Mouse (Mus musculus) stomach, embryonic 14.5 days (tissue): ENCODE measurements around the gene Glmp. TPM values are rescaled to one million over a fixed set of nuclear protein-coding genes. Genes with fewer than 3 reads are reported as not detected.

Experiments
- ATAC-seq: fragments of 200-750 bp; cut with Nextera tagmentation; 2 replicates; pipeline ENCODE4 v1.8.0; 2017; ENCODE audit warnings: low read depth, moderate TSS enrichment; ENCODE audit not compliant: insufficient number of reproducible peaks, insufficient read depth, low FRiP score
- H3K27ac ChIP-seq: fragments of 300-500 bp; sonication (generic); 2 replicates; pipeline ENCODE4 v1.5.1; 2014; ENCODE audit warnings: mild to moderate bottlenecking, low read length, moderate library complexity, mixed read lengths
- H3K27me3 ChIP-seq: fragments of 300-500 bp; sonication (generic); 2 replicates; pipeline ENCODE4 v1.6.1; 2014; ENCODE audit warnings: low read length, control low read depth, mixed read lengths; ENCODE audit not compliant: control insufficient read depth, insufficient read depth
- H3K36me3 ChIP-seq: fragments of 300-500 bp; sonication (generic); 2 replicates; pipeline ENCODE4 v1.6.1; 2014; ENCODE audit warnings: mild to moderate bottlenecking, control low read depth, low read length, moderate library complexity, mixed read lengths; ENCODE audit not compliant: control insufficient read depth, insufficient read depth
- H3K4me1 ChIP-seq: fragments of 300-500 bp; sonication (generic); 2 replicates; pipeline ENCODE4 v1.6.1; 2014; ENCODE audit warnings: low read length, control low read depth, mixed read lengths; ENCODE audit not compliant: control insufficient read depth, insufficient read depth
- H3K4me2 ChIP-seq: fragments of 300-500 bp; sonication (generic); replicated peaks from 2 replicates; pipeline ENCODE4 v1.6.1; 2014; ENCODE audit warnings: low read depth, low read length, control low read depth
- H3K4me3 ChIP-seq: fragments of 300-500 bp; sonication (generic); 2 replicates; pipeline ENCODE4 v1.5.1; 2014; ENCODE audit warnings: low read depth, low read length, control low read depth
- H3K9ac ChIP-seq: fragments of 300-500 bp; sonication (generic); replicated peaks from 2 replicates; pipeline ENCODE4 v1.6.1; 2014; ENCODE audit warnings: low read depth, mild to moderate bottlenecking, control low read depth, low read length, moderate library complexity, mixed read lengths
- H3K9me3 ChIP-seq: fragments of 300-500 bp; sonication (generic); 2 replicates; pipeline ENCODE4 v1.6.1; 2016; ENCODE audit warnings: low read depth, low read length, control low read depth; ENCODE audit not compliant: control insufficient read depth
- WGBS: fragments of 180-500 bp; shearing (Covaris S2); extraction: QIAGEN DNeasy Blood & Tissue Kit; methylation state at CpG from one replicate; pipeline ENCODE4 v1.1.7; 2014; 5-methylcytosine and 5-hydroxymethylcytosine counted together
- polyA plus RNA-seq: library from polyadenylated mRNA; unstranded; fragments of >200 nt; fragmentation: Nextera tagmentation; extraction: Ambion mirVana; gene quantifications from 2 replicates; pipeline ENCODE4 v1.2.1, GENCODE M21; 2014

The Glmp gene
- polyA plus RNA-seq, 1 experiment from 2014 or later, result 132 TPM

- 42% methylated on average over 2 of the region's 2 CpGs for WGBS
- no peak overlapping the region for H3K27ac ChIP-seq
- ATAC-seq, result no peak
- peaks cover 17% of the 10 kb centered on the region for H3K36me3 ChIP-seq
- H3K27me3 ChIP-seq, result no peaks in the 10 kb centered on the region
- H3K4me2 ChIP-seq, result no peak overlapping the region
- H3K4me3 ChIP-seq, result no peak overlapping the region
- no peaks in the 10 kb centered on the region for H3K9me3 ChIP-seq
- no peak overlapping the region for H3K9ac ChIP-seq
- 0 out of 2 replicates have a peak, but pooled peaks cover 4% of the 10 kb centered on the region for H3K4me1 ChIP-seq
Measured at GRCm38 (mm10) chr3:88331282-88331681, 6.5 kb downstream of the Glmp start.

DNA sequence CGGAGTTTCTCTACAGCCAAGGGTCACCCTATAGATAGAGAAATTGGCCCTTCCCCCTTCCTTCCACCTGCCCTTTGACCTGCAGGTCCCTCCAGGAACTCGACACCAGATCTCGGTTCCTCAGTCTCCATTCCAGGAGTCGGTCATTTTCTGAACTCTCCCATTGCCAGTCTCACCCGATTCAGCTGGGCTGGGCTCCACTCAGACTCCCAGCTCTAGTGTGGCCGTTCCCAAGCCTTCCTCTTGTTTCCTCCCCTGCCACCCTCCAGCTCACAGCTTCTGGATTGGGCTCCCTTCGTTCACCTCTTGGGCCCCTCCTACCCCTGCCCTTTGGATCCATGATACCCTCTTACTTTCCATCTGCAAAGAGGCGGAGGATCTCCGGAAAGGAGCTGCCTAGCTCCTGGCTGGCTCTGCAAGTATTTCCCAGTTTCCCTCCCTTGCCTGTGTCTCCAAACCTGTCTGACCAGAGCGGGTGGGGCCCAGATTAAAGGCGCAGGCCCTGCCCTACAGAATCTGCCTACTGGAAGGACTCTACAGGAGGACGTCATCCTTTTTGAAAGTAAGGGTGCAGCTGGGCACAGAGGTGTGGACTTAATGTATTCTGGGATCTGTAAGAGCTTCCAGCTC, 9.3 kb downstream of the Glmp start:
- H3K4me2 ChIP-seq, result peak overlapping the region; percentile 34
- no peaks in the 10 kb centered on the region for H3K27me3 ChIP-seq
- 34% methylated on average over 12 of the region's 12 CpGs for WGBS
- ATAC-seq, result peak; percentile 54
- H3K9me3 ChIP-seq, result no peaks in the 10 kb centered on the region
- H3K9ac ChIP-seq, result no peak overlapping the region
- H3K36me3 ChIP-seq, result peaks cover 2% of the 10 kb centered on the region; the same call in 1 of the 2 replicates
- peaks cover 18% of the 10 kb centered on the region for H3K4me1 ChIP-seq
- peak overlapping the region; percentile 82 for H3K27ac ChIP-seq
- peak overlapping the region; percentile 25 for H3K4me3 ChIP-seq

- Histone ChIP-seq H3K27me3 (no peaks in the 10 kb centered on the region), H3K9me3 (no peaks in the 10 kb centered on the region), H3K4me1 (peaks cover 18% of the 10 kb centered on the region), H3K4me3 (peak overlapping the region; percentile 70), H3K36me3 (no peaks in the 10 kb centered on the region), H3K9ac (peak overlapping the region; percentile 80), H3K4me2 (peak overlapping the region; percentile 46), H3K27ac (peak overlapping the region; percentile 94; the same call in 1 of the 2 replicates)
- ATAC-seq, result no peak
- WGBS, result 33% methylated on average over 3 of the region's 3 CpGs
Measured at GRCm38 (mm10) chr3:88334902-88335435, 10.1 kb downstream of the Glmp start.

DNA sequence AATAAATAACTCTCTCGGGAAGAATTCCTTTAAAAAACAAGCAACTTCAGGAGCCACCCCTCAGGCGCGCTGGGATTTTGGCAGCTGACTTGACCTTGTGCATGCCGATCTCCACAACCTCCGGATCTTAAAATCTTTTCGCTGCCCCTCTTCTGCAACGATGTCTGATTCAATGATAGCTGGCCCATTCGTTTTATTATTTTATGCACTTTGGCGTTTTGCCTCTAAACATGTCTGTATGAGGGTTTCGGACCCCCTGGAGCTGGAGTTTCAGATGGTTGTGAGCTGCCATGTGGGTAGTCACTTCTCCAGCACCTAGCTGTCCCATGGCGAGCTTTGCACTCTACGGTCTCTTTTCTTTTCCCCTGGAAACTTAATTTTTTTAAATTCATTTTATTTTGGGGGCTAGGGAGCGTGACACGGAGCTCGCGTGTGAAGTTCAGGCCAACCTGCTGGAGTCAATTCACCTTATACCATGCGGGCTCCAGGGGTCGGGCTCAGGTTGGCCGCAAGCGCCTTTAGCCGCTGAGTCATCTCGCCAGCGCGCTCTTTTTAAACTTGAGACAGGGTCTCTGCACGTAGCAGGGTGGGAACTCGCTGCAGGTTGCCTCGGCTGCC, 10.7 kb downstream of the Glmp start:
- ATAC-seq, result peak; percentile 11; the same call in 1 of the 2 replicates
- Histone ChIP-seq H3K4me2 (peak overlapping the region; percentile 46), H3K27me3 (no peaks in the 10 kb centered on the region), H3K9ac (peak overlapping the region; percentile 80), H3K27ac (peak overlapping the region; percentile 94), H3K4me3 (peak overlapping the region; percentile 70), H3K36me3 (no peaks in the 10 kb centered on the region), H3K4me1 (peaks cover 18% of the 10 kb centered on the region), H3K9me3 (no peaks in the 10 kb centered on the region)
- under 1% methylated on average over 27 of the region's 27 CpGs for WGBS

- WGBS, result 2% methylated on average over 65 of the region's 66 CpGs
Measured at GRCm38 (mm10) chr3:88336058-88337013, 11.5 kb downstream of the Glmp start, which contains the start of the genes Tmem79 and Smg5. Gene Tmem79, minus strand, starts transcription at chr3:88336148. Gene Smg5, plus strand, starts transcription at chr3:88336260.

DNA sequence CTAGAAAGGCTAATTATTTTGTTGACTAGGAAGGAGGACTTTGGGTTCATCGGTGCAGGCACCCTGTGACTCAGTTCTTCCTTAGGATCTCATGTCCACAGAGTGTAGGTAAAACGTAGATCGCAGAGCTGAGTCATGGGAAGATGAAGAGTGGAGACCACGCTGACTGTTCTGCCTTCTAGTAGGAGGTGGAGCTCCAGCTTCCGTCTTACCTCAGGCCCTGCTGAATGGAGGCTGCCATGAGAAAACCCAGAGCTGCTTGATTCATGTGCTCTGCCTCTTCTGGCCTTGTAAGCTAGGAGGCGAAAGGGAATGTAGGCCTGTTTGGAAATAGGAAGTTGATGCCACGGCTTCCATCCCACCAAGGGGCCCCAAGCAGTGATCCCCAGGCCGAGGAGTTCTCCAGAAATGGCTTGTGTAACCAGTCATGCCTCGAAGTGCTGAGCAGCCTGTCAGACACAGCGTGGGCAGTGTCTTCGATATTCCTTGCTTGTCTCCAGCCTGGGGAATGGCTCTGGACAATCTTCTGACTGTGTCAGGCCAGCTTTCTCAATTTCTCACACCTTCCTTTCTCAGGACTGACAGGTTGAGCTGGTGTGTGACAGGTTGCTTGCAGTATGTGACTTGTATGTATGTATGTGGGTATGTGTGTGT, 12.7 kb downstream of the Glmp start:
- ATAC-seq, result no peak
- Histone ChIP-seq H3K9me3 (no peaks in the 10 kb centered on the region), H3K4me1 (peaks cover 18% of the 10 kb centered on the region), H3K9ac (no peak overlapping the region), H3K36me3 (peaks cover 7% of the 10 kb centered on the region; the same call in 1 of the 2 replicates), H3K4me2 (peak overlapping the region; percentile 51; the same call in 1 of the 2 replicates), H3K4me3 (peak overlapping the region; percentile 70; the same call in 1 of the 2 replicates), H3K27me3 (no peaks in the 10 kb centered on the region), H3K27ac (peak overlapping the region; percentile 27; the same call in 1 of the 2 replicates)
- 67% methylated on average over 11 of the region's 11 CpGs for WGBS

More at GRCm38 (mm10) chr3:88336058-88337013, 11.5 kb downstream of the Glmp start, which contains the start of the genes Tmem79 and Smg5:
- Histone ChIP-seq H3K9me3 (no peaks in the 10 kb centered on the region), H3K9ac (peak within 1 kb of the TSS; percentile 80), H3K27me3 (no peaks in the 10 kb centered on the region), H3K27ac (peak within 1 kb of the TSS; percentile 94), H3K4me1 (peaks cover 18% of the 10 kb centered on the region), H3K36me3 (no peaks in the 10 kb centered on the region), H3K4me3 (peak within 1 kb of the TSS; percentile 70), H3K4me2 (peak within 1 kb of the TSS; percentile 51)
- ATAC-seq, result peak; percentile 89

GRCm38 (mm10) chr3:88338316-88338715, 13.5 kb downstream of the Glmp start:
- peaks cover 18% of the 10 kb centered on the region for H3K4me1 ChIP-seq
- no peak overlapping the region for H3K4me3 ChIP-seq
- H3K9me3 ChIP-seq, result no peaks in the 10 kb centered on the region
- no peak overlapping the region for H3K9ac ChIP-seq
- ATAC-seq, result no peak
- no peaks in the 10 kb centered on the region for H3K27me3 ChIP-seq
- H3K36me3 ChIP-seq, result peaks cover 15% of the 10 kb centered on the region; the same call in 1 of the 2 replicates
- WGBS, result 92% methylated on average over 7 of the region's 7 CpGs
- no peak overlapping the region for H3K4me2 ChIP-seq
- H3K27ac ChIP-seq, result no peak overlapping the region
